Mouse (Mus musculus) small intestine, adult 10 weeks (tissue): ENCODE results near the gene Gm10100. TPM values are rescaled to one million over a fixed set of nuclear protein-coding genes. Genes with fewer than 3 reads are reported as not detected.

Experiments
- polyA plus RNA-seq: library from polyadenylated mRNA; stranded (reverse); fragments of 350-450 nt; fragmentation: Illumina TruSeq; extraction: RNeasy Lipid Tissue Mini Kit (QIAGEN cat#74804); gene quantifications from one replicate; pipeline ENCODE4 v1.2.3, GENCODE M21; 2014; ENCODE audit warnings: low replicate concordance

Gm10100 gene
- not detected for polyA plus RNA-seq

DNA sequence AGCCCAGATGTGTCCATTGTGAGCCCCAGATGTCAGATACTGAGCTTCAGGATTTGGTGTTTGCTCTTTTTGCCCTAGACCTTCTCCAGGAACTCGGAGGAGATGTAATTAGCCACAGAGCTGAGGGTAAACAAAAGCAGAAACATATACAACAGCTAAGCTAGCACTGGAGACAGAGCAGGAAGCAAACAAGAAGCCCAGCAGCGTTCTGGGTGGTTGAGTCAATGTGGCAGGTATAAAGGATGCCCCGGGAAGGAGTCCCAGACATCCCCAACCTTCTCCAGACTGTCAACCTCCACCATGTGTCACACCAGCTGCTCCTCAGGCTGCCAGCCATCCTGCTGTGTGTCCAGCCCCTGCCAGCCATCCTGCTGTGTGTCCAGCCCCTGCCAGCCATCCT lies at the start of gene Gm10100:
Gm10100 (plus strand) TSS at position 301 of the 400 bp plus-strand sequence.

DNA sequence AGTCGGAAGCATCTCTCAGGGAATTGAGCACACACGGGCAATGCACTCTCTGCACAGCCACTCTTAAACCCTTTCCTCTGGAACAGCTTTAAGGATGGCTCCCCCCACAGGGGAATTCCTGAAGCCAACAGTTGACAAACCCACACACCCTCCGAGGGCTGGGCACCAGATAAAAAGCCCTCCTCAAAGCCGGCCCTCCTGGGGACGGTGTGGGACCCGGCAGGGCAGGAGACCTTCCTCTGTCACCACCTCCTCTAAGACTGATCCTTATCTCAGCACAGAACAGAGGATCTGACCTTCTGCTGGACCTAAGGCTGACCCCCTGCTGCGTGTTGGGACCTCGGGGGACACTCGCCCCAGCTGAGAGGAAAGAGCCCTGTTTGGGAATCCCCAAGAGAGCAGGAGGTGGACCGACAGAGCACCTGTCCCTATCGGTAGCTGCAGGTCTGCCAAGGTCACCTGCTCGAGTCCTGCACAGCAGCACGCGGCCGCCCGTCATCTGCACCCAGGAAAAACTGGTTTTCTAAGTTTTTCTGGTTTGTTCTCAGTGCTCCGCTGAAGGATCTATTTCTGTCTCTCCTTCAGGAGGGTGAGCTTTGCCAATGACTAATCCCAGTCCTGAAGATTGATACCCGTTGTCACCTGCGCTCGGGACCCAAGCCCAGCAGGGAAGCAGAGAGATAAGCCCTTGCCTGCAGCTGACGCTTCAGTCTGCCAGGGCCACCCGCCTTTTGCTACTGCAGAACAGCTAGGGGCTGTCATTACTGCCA lies 40.2 kb upstream of the Gm10100 start, which contains the start of gene Tspear:
Tspear (plus strand) TSS at position 675 of the 770 bp plus-strand sequence.

DNA sequence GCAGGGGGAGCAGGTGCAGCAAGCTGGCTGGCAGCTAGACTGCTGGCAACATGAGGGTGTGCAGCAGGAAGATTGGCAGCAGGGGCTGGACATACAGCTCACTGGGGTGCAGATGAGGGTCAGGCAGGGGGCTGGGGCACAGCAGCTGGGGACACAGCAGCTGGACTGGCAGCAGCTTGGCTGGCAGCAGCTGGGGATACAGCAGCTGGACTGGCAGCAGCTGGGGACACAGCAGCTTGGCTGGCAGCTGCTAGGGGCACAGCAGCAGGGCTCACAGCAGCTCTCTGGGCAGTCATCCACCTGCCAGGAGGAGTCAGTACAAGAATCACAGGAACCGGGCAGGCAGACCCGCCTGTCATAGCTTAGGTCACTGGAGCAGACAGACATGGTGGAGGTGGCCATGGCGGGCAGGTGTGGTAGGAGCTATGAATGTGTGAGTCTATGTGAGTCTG lies 35.9 kb upstream of the Gm10100 start, which contains the start of gene Gm19402:
Gm19402 (minus strand) TSS at position 402 of the 452 bp plus-strand sequence.

DNA sequence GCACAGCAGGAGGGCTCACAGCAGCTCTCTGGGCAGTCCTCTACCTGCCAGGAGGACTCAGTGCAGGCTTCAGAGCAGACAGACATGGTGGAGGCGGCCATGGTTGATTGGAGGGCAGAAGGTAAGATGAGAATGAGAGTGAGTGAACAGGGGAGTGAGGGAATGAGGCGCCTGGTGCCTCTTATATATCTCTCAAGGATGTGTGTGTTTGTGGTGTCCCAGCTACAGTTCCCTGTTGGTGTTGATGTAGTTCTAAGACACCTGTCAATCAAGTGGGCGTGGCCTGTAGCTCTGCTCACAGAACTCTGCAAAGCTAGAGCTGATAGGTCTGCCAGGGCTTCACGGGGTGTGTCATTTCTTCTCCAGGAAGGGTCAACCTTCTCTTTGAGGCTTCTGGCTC lies 29.2 kb upstream of the Gm10100 start, which contains the start of gene Gm9508:
Gm9508 (minus strand) TSS at position 101 of the 400 bp plus-strand sequence.

DNA sequence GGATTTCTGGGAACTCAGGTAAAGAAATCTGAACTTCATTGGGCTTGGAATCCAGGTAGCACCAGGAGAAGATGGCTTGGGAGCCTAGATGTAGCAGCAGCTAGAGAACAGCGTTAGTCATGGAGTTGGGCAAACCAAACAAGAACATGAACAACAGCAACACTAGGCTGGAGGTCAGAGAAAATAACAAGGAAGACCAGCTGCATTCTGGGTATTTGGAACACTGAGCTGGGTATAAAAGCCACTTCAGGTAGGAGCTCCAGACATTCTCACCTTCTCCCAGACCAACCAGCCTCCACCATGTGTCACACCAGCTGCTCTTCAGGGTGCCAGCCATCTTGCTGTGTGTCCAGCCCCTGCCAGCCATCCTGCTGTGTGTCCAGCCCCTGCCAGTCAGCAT lies 20.0 kb upstream of the Gm10100 start, which contains the start of gene Gm10272:
Gm10272 (plus strand) TSS at position 301 of the 400 bp plus-strand sequence.

DNA sequence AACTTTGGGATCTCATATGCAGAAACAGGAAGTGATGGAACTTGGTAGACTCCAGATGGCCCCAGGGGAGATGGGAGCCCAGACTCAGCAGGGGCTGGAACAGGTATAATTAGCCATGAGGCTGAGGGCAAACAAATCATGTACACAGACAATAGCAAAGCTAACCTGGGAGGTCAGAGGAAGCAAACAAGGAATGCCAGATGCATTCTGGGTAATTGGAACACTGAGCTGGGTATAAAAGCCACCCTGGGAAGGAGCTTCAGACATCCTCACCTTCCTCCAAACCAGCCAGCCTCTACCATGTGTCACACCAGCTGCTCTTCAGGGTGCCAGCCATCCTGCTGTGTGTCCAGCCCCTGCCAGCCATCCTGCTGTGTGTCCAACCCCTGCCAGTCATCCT lies 15.1 kb upstream of the Gm10100 start, which contains the start of gene Gm10024:
Gm10024 (plus strand) TSS at position 301 of the 400 bp plus-strand sequence.

DNA sequence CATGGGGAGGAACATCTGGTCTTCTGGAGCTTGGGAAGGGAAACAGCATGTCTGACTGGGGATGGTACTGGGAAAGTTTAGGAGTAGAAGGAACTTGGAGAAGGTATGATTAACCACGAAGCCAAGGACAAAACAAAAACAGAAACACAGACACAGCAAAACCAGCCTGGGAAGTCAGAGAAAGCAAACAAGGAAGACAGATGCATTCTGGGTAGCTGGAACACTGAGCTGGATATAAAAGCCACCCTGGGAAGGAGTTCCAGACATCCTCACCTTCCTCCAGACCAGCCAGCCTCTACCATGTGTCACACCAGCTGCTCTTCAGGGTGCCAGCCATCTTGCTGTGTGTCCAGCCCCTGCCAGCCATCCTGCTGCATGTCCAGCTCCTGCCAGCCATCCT lies 10.8 kb upstream of the Gm10100 start, which contains the start of gene Gm10142:
Gm10142 (plus strand) TSS at position 301 of the 400 bp plus-strand sequence.

DNA sequence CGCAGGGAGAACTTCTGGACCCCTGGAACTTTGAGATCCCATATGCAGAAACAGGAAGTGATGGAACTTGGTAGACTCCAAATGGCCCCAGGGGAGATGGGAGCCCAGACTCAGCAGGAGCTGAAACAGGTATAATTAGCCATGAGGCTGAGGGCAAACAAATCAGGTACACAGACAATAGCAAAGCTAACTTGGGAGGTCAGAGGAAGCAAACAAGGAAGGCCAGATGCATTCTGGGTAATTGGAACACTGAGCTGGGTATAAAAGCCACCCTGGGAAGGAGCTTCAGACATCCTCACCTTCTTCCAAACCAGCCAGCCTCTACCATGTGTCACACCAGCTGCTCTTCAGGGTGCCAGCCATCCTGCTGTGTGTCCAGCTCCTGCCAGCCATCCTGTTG lies 6.0 kb upstream of the Gm10100 start, which contains the start of gene Krtap12-1:
Krtap12-1 (plus strand) TSS at position 301 of the 400 bp plus-strand sequence.

DNA sequence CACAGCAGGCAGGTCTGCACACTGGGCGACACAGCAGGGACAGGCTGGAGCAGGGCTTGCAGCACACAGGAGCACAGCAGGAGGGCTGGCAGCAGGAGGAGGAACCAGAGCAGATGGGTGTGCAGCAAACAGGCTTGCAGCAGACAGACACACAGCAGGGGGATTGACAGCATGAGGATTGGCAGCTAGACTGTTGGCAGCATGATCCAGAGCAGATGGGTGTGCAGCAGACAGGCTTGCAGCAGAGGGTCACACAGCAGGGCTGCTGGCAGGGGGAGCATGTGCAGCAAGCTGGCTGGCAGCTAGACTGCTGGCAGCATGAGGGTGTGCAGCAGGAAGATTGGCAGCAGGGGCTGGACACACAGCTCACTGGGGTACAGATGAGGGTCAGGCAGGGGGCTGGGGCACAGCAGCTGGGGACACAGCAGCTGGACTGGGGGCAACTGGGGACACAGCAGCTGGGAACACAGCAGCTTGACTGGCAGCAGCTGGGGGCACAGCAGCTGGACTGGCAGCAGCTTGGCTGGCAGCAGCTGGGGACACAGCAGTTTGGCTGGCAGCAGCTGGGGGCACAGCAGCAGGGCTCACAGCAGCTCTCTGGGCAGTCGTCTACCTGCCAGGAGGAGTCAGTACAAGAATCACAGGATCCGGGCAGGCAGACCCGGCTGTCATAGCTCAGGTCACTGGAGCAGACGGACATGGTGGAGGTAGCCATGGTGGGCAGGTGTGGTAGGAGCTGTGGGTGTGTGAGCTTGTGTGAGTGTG lies 15.8 kb downstream of the Gm10100 start, which contains the start of gene Gm18596:
Gm18596 (minus strand) TSS at position 715 of the 765 bp plus-strand sequence.

DNA sequence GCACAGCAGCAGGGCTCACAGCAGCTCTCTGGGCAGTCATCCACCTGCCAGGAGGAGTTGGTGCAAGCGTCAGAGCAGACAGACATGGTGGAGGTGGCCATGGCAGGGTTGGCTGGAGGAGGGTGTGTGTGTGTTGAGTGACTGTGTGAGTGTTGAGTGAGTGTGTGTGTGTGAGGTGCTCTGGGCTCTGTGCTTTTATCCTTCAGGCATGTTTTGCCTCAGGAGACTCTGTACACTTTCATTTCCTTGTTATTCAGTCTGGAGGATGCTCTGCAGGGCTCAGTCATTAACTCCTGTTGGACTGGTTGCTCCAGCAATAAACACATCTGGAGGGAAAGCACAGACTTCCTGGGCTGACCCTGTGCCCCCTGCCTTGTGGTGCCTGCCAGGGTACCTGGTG lies 25.0 kb downstream of the Gm10100 start, which contains the start of gene Gm9736:
Gm9736 (minus strand) TSS at position 101 of the 400 bp plus-strand sequence.

DNA sequence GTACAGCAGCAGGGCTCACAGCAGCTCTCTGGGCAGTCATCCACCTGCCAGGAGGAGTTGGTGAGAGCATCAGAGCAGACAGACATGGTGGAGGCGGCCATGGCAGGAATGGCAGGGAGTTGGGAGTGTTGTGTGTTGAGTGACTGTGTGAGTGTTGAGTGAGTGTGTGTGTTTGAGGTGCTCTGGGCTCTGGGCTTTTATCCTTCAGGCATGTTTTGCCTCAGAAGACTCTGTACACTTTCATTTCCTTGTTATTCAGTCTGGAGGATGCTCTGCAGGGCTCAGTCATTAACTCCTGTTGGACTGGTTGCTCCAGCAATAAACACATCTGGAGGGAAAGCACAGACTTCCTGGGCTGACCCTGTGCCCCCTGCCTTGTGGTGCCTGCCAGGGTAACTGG lies 33.3 kb downstream of the Gm10100 start, which contains the start of gene Gm3233:
Gm3233 (minus strand) TSS at position 101 of the 400 bp plus-strand sequence.

DNA sequence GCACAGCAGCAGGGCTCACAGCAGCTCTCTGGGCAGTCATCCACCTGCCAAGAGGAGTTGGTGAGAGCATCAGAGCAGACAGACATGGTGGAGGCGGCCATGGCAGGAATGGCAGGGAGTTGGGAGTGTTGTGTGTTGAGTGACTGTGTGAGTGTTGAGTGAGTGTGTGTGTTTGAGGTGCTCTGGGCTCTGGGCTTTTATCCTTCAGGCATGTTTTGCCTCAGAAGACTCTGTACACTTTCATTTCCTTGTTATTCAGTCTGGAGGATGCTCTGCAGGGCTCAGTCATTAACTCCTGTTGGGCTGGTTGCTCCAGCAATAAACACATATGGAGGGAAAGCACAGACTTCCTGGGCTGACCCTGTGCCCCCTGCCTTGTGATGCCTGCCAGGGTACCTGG lies 44.9 kb downstream of the Gm10100 start, which contains the start of gene Gm3238:
Gm3238 (minus strand) TSS at position 101 of the 400 bp plus-strand sequence.

Other genes with a start within 250 kb of the Gm10100 start
- 0.22 TPM for gene Fam207a, start 210.7 kb upstream of the Gm10100 start, polyA plus RNA-seq
- gene Itgb2, start 196.2 kb upstream of the Gm10100 start, polyA plus RNA-seq, result 3.0 TPM
- 153 TPM for gene Pttg1ip, start 144.8 kb upstream of the Gm10100 start, polyA plus RNA-seq
- 54.4 TPM for gene Sumo3, start 120.4 kb upstream of the Gm10100 start, polyA plus RNA-seq
- gene Gm49325, start 120.3 kb upstream of the Gm10100 start, polyA plus RNA-seq, result not detected
- 2.6 TPM for gene Ube2g2, start 104.2 kb upstream of the Gm10100 start, polyA plus RNA-seq
- not detected for gene Tspear, start 39.9 kb upstream of the Gm10100 start, polyA plus RNA-seq
- not detected for gene Gm19402, start 35.7 kb upstream of the Gm10100 start, polyA plus RNA-seq
- gene Gm9508, start 29.3 kb upstream of the Gm10100 start, polyA plus RNA-seq, result not detected
- not detected for gene Gm10272, start 19.9 kb upstream of the Gm10100 start, polyA plus RNA-seq
- not detected for gene Gm10024, start 15.0 kb upstream of the Gm10100 start, polyA plus RNA-seq
- not detected for gene Gm10142, start 10.7 kb upstream of the Gm10100 start, polyA plus RNA-seq
- not detected for gene Krtap12-1, start 5.9 kb upstream of the Gm10100 start, polyA plus RNA-seq
- gene Gm18596, start 16.2 kb downstream of the Gm10100 start, polyA plus RNA-seq, result not detected
- not detected for gene Gm9736, start 24.9 kb downstream of the Gm10100 start, polyA plus RNA-seq
- not detected for gene Gm3233, start 33.2 kb downstream of the Gm10100 start, polyA plus RNA-seq
- gene Gm3238, start 44.8 kb downstream of the Gm10100 start, polyA plus RNA-seq, result not detected
- not detected for gene Gm7138, start 50.5 kb downstream of the Gm10100 start, polyA plus RNA-seq
- gene Gm3250, start 56.1 kb downstream of the Gm10100 start, polyA plus RNA-seq, result not detected
- not detected for gene Gm7137, start 61.7 kb downstream of the Gm10100 start, polyA plus RNA-seq
- not detected for gene Gm9639, start 68.6 kb downstream of the Gm10100 start, polyA plus RNA-seq
- not detected for gene Gm19668, start 72.6 kb downstream of the Gm10100 start, polyA plus RNA-seq
- not detected for gene Gm9507, start 85.4 kb downstream of the Gm10100 start, polyA plus RNA-seq
- gene Gm2696, start 88.2 kb downstream of the Gm10100 start, polyA plus RNA-seq, result not detected
- not detected for gene Krtap10-4, start 100.6 kb downstream of the Gm10100 start, polyA plus RNA-seq
- not detected for gene Krtap10-10, start 109.5 kb downstream of the Gm10100 start, polyA plus RNA-seq
- not detected for gene Gm36176, start 120.3 kb downstream of the Gm10100 start, polyA plus RNA-seq
- not detected for gene Gm10318, start 126.4 kb downstream of the Gm10100 start, polyA plus RNA-seq
- not detected for gene Gm3285, start 135.5 kb downstream of the Gm10100 start, polyA plus RNA-seq
- gene Lrrc3, start 176.1 kb downstream of the Gm10100 start, polyA plus RNA-seq, result 2.0 TPM
- gene Trpm2, start 244.1 kb downstream of the Gm10100 start, polyA plus RNA-seq, result 1.3 TPM